Mouse (Mus musculus) ES-E14 (cell line): ENCODE data around the gene Larp4b. TPM values are rescaled to one million over a fixed set of nuclear protein-coding genes. Genes with fewer than 3 reads are reported as not detected.

Experiments used
- DNase-seq: peaks from one replicate; pipeline ENCODE4 v3.0.0-alpha.2; 2013; ENCODE audit warnings: low read depth, low spot score
- H3K27ac ChIP-seq: 2 replicates; pipeline ENCODE4 v1.5.1; 2012; ENCODE audit warnings: low read depth, mild to moderate bottlenecking, low read length, moderate library complexity, mixed read lengths; ENCODE audit not compliant: poor library complexity, insufficient read depth, severe bottlenecking
- H3K36me3 ChIP-seq: 2 replicates; pipeline ENCODE4 v1.6.1; 2012; ENCODE audit warnings: mild to moderate bottlenecking, low read length, moderate library complexity, mixed read lengths; ENCODE audit not compliant: control insufficient read depth, poor library complexity, insufficient read depth, severe bottlenecking
- H3K4me1 ChIP-seq, 2 experiments: fragments of 150-350 bp in 1 of 2; sonication (generic) in 1 of 2; 2 replicates each; pipeline ENCODE4 v1.6.1; 2012; ENCODE audit warnings: low read length in 2 of 2, mild to moderate bottlenecking in 1 of 2, mixed read lengths in 1 of 2; ENCODE audit not compliant: control insufficient read depth in 2 of 2, insufficient read depth in 2 of 2, poor library complexity in 1 of 2
- H3K4me3 ChIP-seq, 2 experiments: fragments of 150-350 bp in 1 of 2; sonication (generic) in 1 of 2; 2 replicates each; pipeline ENCODE4 v1.5.1; 2012; ENCODE audit warnings: low read length in 2 of 2, low read depth in 1 of 2, mild to moderate bottlenecking in 1 of 2, mixed read lengths in 1 of 2; ENCODE audit not compliant: insufficient read depth in 1 of 2, poor library complexity in 1 of 2, severe bottlenecking in 1 of 2
- H3K9ac ChIP-seq: 2 replicates; pipeline ENCODE4 v1.6.1; 2012; ENCODE audit warnings: low read depth, mild to moderate bottlenecking, low read length, mixed read lengths; ENCODE audit not compliant: poor library complexity, insufficient read depth, severe bottlenecking
- H3K9me3 ChIP-seq: fragments of 150-350 bp; sonication (generic); 2 replicates; pipeline ENCODE4 v1.6.1; 2012; ENCODE audit warnings: low read depth, mild to moderate bottlenecking, low read length; ENCODE audit not compliant: control insufficient read depth, insufficient read depth
- CHD2 ChIP-seq: IDR thresholded peaks from 2 replicates; pipeline ENCODE4 v1.6.1; 2014; ENCODE audit warnings: mild to moderate bottlenecking, low read depth, low read length, inconsistent platforms
- HCFC1 ChIP-seq: IDR thresholded peaks from 2 replicates; pipeline ENCODE4 v1.6.1; 2012; ENCODE audit warnings: low read length, inconsistent platforms, borderline replicate concordance; ENCODE audit not compliant: insufficient read depth
- MAFK ChIP-seq: IDR thresholded peaks from 2 replicates; pipeline ENCODE4 v1.6.1; 2014; ENCODE audit warnings: mild to moderate bottlenecking, low read depth, low read length, inconsistent platforms; ENCODE audit not compliant: insufficient read depth
- ZC3H11A ChIP-seq: IDR thresholded peaks from 2 replicates; pipeline ENCODE4 v1.6.1; 2012; ENCODE audit warnings: low read depth, mild to moderate bottlenecking, inconsistent platforms, low read length, borderline replicate concordance
- ZNF384 ChIP-seq: IDR thresholded peaks from 2 replicates; pipeline ENCODE4 v1.6.1; 2012; ENCODE audit warnings: low read depth, low read length, inconsistent platforms
- in situ Hi-C, 2 experiments: fragments of 600-800 bp; cut with MboI; formaldehyde crosslinking; loops; one replicate each; pipeline ENCODE4 v1.15.1; 2025; ENCODE audit warnings: low sequenced_read_pairs in 2 of 2, inconsistent platforms in 1 of 2; ENCODE audit not compliant: unreplicated experiment in 2 of 2
- total RNA-seq: library from RNA; depleted of rRNA; stranded (reverse); fragments of 300-350 nt; gene quantifications from 2 replicates; pipeline ENCODE4 v1.2.3, GENCODE M21; 2012

Gene Larp4b
- total RNA-seq, 1 experiment, result 66.3 TPM

- TF ChIP-seq CHD2, result no peak
- TF ChIP-seq HCFC1, result no peak
- no peak for TF ChIP-seq ZNF384
- no peak for TF ChIP-seq ZC3H11A
- no peak for TF ChIP-seq MAFK
- no peak overlapping the region for H3K9ac ChIP-seq
- in situ Hi-C loops, result no loop called here
- no peak overlapping the region for H3K27ac ChIP-seq
- no peaks in the 10 kb centered on the region for H3K9me3 ChIP-seq
- no peak overlapping the region for H3K4me3 ChIP-seq
- no peak for DNase-seq
- H3K4me1 ChIP-seq, result no peaks in the 10 kb centered on the region
- H3K36me3 ChIP-seq, result peaks cover 42% of the 10 kb centered on the region
These were observed 69.2 kb downstream of the Larp4b start for GRCm38 (mm10) chr13:9162888-9163287.

DNA sequence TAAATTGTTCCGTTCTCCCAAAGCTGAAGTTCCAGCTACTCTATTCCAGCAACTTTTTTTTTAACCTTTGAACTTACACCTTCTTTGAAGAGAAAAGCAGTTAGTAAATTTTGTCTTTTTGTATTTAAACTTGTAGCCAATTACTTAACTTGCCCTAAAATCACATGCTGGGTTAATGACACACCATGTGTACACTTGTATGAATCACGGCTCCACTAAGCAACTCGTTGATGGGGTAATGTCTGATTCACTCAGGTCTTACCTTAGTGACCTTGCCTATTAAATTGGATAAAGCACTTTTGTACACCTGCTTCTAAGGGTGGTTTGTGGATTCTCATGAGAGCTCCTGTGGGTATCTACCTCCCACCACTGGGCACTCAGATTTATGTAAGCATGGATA lies 74.2 kb downstream of the Larp4b start:
- no peak for TF ChIP-seq HCFC1
- peaks cover 43% of the 10 kb centered on the region for H3K36me3 ChIP-seq
- H3K9ac ChIP-seq, result no peak overlapping the region
- no peaks in the 10 kb centered on the region for H3K9me3 ChIP-seq
- no peak for DNase-seq
- H3K4me1 ChIP-seq, result no peaks in the 10 kb centered on the region
- no peak overlapping the region for H3K27ac ChIP-seq
- in situ Hi-C loops, result no loop called here
- H3K4me3 ChIP-seq, result no peak overlapping the region

GRCm38 (mm10) chr13:9169616-9170015 lies 75.9 kb downstream of the Larp4b start:
- H3K27ac ChIP-seq, result no peak overlapping the region
- peaks cover 47% of the 10 kb centered on the region for H3K36me3 ChIP-seq
- no peak for TF ChIP-seq MAFK
- TF ChIP-seq CHD2, result no peak
- TF ChIP-seq HCFC1, result no peak
- no peak for TF ChIP-seq ZNF384
- no peak for TF ChIP-seq ZC3H11A
- DNase-seq, result no peak
- in situ Hi-C loops, result no loop called here
- H3K4me3 ChIP-seq, result no peak overlapping the region
- no peaks in the 10 kb centered on the region for H3K9me3 ChIP-seq
- no peak overlapping the region for H3K9ac ChIP-seq
- H3K4me1 ChIP-seq, result no peaks in the 10 kb centered on the region

GRCm38 (mm10) chr13:9170726-9171125 lies 77.0 kb downstream of the Larp4b start:
- Histone ChIP-seq H3K27ac (no peak overlapping the region), H3K4me3 (no peak overlapping the region), H3K9ac (no peak overlapping the region), H3K9me3 (no peaks in the 10 kb centered on the region), H3K36me3 (peaks cover 44% of the 10 kb centered on the region), H3K4me1 (no peaks in the 10 kb centered on the region)
- no peak for DNase-seq
- in situ Hi-C loops, result no loop called here
- TF ChIP-seq CHD2, result no peak
- no peak for TF ChIP-seq HCFC1
- TF ChIP-seq MAFK, result no peak
- TF ChIP-seq ZNF384, result no peak
- TF ChIP-seq ZC3H11A, result no peak

GRCm38 (mm10) chr13:9173414-9173813 lies 79.7 kb downstream of the Larp4b start:
- no peak overlapping the region for H3K4me3 ChIP-seq
- H3K9ac ChIP-seq, result no peak overlapping the region
- H3K27ac ChIP-seq, result no peak overlapping the region
- in situ Hi-C loops, result no loop called here
- DNase-seq, result no peak
- no peaks in the 10 kb centered on the region for H3K4me1 ChIP-seq
- peaks cover 32% of the 10 kb centered on the region for H3K36me3 ChIP-seq
- TF ChIP-seq MAFK (no peak), ZNF384 (no peak), CHD2 (no peak), HCFC1 (no peak), ZC3H11A (no peak)
- no peaks in the 10 kb centered on the region for H3K9me3 ChIP-seq
